Mouse (Mus musculus): ENCODE measurements around the gene Tulp2.

Tulp2 gene

GRCm38 (mm10) chr7:45481374-45481927, at the start of gene Tulp2:
Gene Tulp2, plus strand, starts transcription at chr7:45481877.
- DNase-seq: peak; percentile 81 to 82

DNA sequence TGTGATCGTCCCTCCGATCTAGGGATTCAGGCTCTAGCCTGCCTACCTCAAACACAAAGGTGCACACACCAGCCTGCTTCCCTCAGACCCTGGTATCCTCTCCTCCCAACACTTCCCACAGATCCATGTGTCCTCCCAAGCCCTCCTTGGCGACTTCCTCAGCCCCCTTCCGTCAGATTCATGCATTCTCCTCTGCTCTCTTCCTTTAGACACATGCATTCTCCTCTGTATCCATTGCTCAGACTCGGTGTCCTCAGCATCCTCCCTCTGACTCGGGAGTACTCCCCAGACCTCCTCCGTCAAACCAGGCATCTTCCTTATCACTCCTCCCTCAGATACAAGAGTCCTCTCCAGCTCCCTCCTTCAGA, 47.9 kb upstream of the Tulp2 start:
- DNase-seq: no peak

- peak; percentile 100 for DNase-seq
Measured at GRCm38 (mm10) chr7:45434203-45435015, 47.3 kb upstream of the Tulp2 start, which contains the start of gene Gys1. Gene Gys1, plus strand, starts transcription at chr7:45434844.

GRCm38 (mm10) chr7:45435038-45435437, 46.6 kb upstream of the Tulp2 start:
- DNase-seq: no peak

- no peak for DNase-seq
Measured at GRCm38 (mm10) chr7:45436444-45436843, 45.2 kb upstream of the Tulp2 start.

GRCm38 (mm10) chr7:45437046-45437445, 44.6 kb upstream of the Tulp2 start:
- no peak for DNase-seq

DNA sequence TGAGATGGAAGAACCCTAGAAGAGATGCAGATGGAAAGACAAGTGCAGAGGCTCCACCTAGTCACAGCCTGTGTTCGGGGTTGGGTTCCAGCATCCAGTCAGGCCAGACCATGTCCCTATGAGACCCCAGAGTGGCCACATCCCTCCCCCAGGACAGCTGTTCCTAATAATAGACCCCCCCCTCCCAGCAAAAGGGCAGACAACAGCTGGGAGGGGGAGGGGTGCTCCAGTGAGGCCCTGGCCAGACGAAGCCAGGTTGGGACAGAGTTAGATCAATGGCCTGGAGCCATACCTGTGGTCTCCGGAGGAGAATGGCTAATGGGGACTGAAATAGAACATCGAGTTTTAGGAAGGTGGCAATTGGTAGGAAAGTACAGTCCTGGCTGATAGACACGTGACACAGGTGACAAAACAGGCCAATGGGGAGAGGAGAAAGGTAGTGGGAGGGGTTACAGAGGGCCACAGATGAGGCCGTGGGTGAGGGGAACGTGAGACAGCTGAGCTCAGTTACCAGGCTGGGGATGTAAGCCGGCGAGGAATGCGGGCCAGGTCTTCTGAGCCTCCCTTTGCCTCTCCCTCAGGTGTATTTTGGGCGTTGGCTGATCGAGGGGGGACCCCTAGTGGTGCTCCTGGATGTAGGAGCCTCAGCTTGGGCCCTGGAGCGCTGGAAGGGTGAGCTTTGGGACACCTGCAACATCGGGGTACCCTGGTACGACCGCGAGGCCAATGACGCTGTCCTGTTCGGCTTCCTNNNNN, 44.0 kb upstream of the Tulp2 start, which contains the start of gene Ruvbl2:
Ruvbl2 (minus strand) TSS at position 576 of the 756 bp plus-strand sequence.
- DNase-seq: no peak

- DNase-seq: no peak
Measured at GRCm38 (mm10) chr7:45443526-45444420, 37.9 kb upstream of the Tulp2 start.

- no peak for DNase-seq
Measured at GRCm38 (mm10) chr7:45446589-45446988, 35.1 kb upstream of the Tulp2 start.

GRCm38 (mm10) chr7:45447325-45447990, 34.2 kb upstream of the Tulp2 start:
- peak; percentile 71 to 76 for DNase-seq

GRCm38 (mm10) chr7:45449974-45450373, 31.7 kb upstream of the Tulp2 start:
- DNase-seq: no peak

GRCm38 (mm10) chr7:45451344-45451982, 30.2 kb upstream of the Tulp2 start:
- peak; percentile 93 to 95 for DNase-seq

GRCm38 (mm10) chr7:45454971-45455370, 26.7 kb upstream of the Tulp2 start:
- no peak for DNase-seq

DNA sequence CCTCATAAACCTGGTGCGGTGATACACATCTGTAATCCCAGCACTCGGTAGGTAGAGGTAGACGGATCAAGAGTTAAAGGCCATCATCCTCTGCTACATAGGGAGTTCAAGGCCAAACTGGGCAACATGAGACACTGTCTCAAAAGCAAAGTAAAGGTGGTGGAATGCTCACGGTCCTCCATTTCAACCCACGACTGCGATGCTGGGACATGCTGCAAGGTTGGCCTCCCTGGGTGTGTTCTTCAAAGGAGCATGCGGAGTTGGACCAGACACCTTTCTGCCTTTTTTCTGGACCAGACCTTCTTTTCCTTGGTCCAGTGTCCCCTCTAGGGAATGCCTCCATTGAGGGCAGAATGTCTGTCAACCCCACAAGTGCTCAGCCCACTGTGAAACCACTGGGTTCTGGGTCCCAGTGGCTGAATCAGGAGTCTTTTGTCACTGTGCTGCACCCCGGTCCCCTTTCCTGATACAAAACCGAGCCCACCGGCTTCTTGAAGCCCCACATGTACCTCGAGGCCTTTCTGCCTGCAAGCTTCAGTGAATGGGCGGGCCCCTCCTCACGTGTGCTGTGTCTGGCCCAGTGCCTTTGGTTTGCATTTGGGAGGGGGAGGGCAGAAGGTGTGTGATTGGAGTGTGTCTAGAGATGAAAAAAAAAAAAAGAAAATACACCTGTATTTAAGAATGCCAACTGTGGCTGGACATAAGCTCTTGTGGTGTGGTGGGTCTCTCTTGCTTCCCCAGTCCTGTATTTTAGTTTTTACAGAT, 25.6 kb upstream of the Tulp2 start:
- DNase-seq: no peak

- DNase-seq: no peak
Measured at GRCm38 (mm10) chr7:45456721-45457203, 24.9 kb upstream of the Tulp2 start.

- DNase-seq: no peak
Measured at GRCm38 (mm10) chr7:45457204-45458060, 24.2 kb upstream of the Tulp2 start.

- peak; percentile 96 for DNase-seq
Measured at GRCm38 (mm10) chr7:45458748-45459563, 22.7 kb upstream of the Tulp2 start.

- peak; percentile 98 for DNase-seq
Measured at GRCm38 (mm10) chr7:45459564-45460140, 22.0 kb upstream of the Tulp2 start, which contains the start of gene Ftl1. Gene Ftl1, minus strand, starts transcription at chr7:45459884.

All from cerebellum, postnatal 10 days (tissue).